Mouse (Mus musculus): ENCODE measurements around the gene Gm20873. TPM values are rescaled to one million over a fixed set of nuclear protein-coding genes. Genes with fewer than 3 reads are reported as not detected.
"Not testable (repeated sequence)": the region's sequence is repeated elsewhere in the genome, so short reads cannot be mapped to it uniquely, and the experiment has no call there.

Gene Gm20873
- not detected in 2 replicates for polyA plus RNA-seq (2015; fragmentation: Nextera tagmentation; extraction: Ambion mirVana)

DNA sequence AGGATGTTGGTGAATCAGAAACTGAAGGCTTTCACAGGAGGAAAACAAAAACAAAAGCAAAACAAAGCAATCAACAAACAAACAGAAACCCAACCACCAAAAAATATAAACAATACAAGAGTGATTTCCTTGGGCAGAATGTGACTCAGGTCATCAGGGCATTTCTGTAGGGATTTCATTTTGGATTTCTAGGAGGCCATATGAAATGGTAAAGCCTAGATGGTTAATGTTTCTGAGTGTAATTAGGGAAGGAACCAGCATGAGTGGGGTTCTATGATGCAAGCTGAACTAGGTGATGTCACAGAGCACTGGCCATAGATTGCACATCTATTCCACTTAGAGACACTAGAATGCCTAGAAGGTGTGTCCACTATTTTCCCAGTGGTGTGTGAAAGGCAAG is at the start of gene Gm20873:
Gm20873 (plus strand) TSS at position 301 of the 400 bp plus-strand sequence.
- not testable (repeated sequence) for H3K27me3 ChIP-seq; H3K27ac ChIP-seq; H3K9ac ChIP-seq; H3K36me3 ChIP-seq; H3K9me3 ChIP-seq; H3K4me3 ChIP-seq; H3K4me1 ChIP-seq; H3K4me2 ChIP-seq; ATAC-seq (ENCODE audit: insufficient number of reproducible peaks, insufficient read depth, low FRiP score, low TSS enrichment, low read depth)

GRCm38 (mm10) chrY:6237895-6238294 is 29.0 kb upstream of the Gm20873 start, which contains the start of gene Gm21746:
Gm21746 (minus strand) TSS chrY:6237995.
- not testable (repeated sequence) for H3K9me3 ChIP-seq; H3K27ac ChIP-seq; H3K9ac ChIP-seq; H3K36me3 ChIP-seq; ATAC-seq (ENCODE audit: insufficient number of reproducible peaks, insufficient read depth, low FRiP score, low TSS enrichment, low read depth); H3K4me3 ChIP-seq; H3K4me1 ChIP-seq; H3K4me2 ChIP-seq; H3K27me3 ChIP-seq
- WGBS, result 69% methylated on average over 2 of the region's 3 CpGs

Other genes with a start within 250 kb of the Gm20873 start
- not detected in 2 replicates for gene Gm21746, start 29.1 kb upstream of the Gm20873 start, polyA plus RNA-seq (2015; fragmentation: Nextera tagmentation; extraction: Ambion mirVana)